Mouse (Mus musculus) CD4-positive helper T cell, adult 2 months (primary cell): ENCODE measurements around the gene Ndufa1.
"Not testable (repeated sequence)": the region's sequence is repeated elsewhere in the genome, so short reads cannot be mapped to it uniquely, and the experiment has no call there.

ENCODE experiments used
- DNase-seq: peaks from one replicate; pipeline ENCODE4 v3.0.0-alpha.2; 2012; ENCODE audit warnings: low read depth, missing footprints, low spot score

Gene Ndufa1

DNA sequence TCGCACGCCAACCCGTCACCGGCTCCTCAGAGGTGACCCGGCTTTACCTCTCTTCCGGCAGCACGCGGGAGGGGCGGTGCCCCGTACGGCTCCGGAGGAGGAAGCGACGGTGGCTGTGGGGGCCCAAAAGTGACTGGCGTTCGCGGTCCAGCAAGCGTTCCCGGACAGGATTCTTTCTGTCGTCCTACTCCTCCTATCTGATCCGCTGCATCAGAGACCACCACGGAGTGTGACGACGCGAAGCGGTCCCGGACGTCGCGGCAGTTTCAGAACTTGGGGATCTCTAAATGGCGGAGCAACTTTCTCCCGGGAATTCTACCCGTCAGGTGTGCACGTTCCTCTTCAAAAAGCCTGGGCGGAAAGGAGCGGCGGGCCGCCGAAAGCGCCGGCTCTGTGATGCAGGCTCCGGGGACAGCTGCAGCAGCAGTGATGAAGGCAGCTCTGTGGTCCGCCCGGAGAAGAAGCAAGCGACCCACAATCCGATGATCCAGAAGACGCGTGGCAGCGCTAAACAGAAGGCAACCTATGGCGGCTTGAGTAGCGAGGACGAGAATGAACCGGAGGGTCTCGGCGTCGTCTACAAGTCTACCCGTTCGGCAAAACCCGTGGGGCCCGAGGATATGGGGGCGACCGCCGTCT is at the start of gene Ndufa1, which contains the start of gene Rnf113a1:
Gene Ndufa1 (minus strand): TSS at position 59 of the 639 bp plus-strand sequence.
Gene Rnf113a1 (plus strand): TSS at position 141 of the 639 bp plus-strand sequence.
- DNase-seq = peak; percentile 86

- not testable (repeated sequence) for DNase-seq
Observed at GRCm38 (mm10) chrX:37222158-37222557, 31.2 kb upstream of the Ndufa1 start, which contains the start of gene Rhox1. Rhox1 (minus strand) TSS chrX:37222258.

- DNase-seq = no peak
Observed at GRCm38 (mm10) chrX:37210941-37211340, 20.0 kb upstream of the Ndufa1 start, which contains the start of gene Gm9. Gm9 (minus strand) TSS chrX:37211041.

DNA sequence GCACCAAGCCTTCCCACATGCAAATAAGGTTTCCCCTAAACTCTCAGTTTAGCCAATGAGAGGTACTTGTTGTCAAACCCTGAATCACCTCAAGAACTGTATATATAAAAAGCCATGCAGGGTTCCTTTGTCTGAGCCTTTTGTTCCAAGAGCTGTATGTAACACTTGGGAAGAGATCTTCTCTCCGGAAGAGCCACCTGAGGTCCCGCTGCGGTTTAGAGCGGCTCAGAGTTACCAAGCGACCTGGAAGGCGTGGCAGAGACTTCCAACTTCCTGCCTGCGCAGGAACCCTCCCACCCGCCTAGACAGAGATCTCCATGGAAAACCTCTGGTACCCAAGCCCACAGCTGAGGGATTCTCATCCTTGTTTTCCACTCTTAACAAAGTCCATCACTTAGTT is 7.7 kb upstream of the Ndufa1 start:
- no peak for DNase-seq

DNA sequence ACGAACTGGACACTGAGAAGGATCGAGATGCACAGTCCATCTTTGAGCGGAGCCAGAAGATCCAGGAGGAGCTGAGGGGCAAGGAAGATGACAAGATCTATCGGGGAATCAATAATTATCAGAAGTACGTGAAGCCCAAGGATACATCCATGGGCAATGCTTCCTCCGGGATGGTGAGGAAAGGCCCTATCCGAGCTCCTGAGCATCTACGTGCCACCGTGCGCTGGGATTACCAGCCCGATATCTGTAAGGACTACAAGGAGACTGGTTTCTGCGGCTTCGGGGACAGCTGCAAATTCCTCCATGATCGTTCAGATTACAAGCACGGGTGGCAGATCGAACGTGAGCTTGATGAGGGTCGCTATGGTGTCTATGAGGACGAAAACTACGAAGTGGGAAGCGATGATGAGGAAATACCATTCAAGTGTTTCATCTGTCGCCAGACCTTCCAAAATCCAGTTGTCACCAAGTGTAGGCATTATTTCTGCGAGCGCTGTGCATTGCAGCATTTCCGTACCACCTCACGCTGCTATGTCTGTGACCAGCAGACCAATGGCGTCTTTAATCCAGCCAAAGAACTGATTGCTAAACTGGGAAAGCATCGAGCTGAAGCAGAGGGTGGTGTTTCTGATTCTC is 899 bp upstream of the Ndufa1 start:
- DNase-seq = no peak

DNA sequence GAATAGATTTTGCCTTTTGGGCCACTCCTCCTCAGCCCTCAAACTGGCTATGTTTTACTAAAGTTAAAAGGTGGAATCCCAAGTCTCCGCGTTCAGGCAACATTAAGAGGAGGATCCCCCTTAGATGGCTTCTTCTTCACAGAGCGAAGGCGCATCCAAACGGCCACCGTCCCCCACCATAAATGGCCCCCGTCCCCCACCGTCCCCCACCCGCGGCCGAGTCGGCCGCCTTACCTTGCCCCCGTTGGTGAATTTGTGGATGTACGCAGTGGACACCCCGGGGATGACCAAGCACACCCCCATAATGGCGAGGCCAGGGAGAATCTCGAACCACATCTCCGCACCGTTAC is 233 bp downstream of the Ndufa1 start:
- no peak for DNase-seq

DNA sequence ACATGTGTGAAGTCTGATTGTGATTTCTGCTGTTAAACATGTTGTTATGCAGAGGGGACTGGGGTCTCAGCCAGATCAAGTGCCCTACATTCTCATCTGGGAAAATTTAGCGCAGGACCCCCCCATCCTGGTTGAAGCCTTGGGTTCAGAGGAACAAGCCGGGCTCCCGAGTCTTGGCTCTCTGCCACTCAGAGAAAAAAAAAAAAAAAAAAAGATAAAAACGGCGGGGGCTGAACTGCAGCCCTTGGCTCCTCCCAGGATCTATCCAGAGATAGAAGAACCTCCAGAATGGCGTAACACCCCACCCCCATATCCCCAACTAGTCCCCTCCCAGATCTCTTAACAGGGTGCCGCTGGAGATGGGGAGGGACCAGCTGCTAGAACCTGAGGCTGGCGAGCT is 6.6 kb downstream of the Ndufa1 start:
- not testable (repeated sequence) for DNase-seq

DNA sequence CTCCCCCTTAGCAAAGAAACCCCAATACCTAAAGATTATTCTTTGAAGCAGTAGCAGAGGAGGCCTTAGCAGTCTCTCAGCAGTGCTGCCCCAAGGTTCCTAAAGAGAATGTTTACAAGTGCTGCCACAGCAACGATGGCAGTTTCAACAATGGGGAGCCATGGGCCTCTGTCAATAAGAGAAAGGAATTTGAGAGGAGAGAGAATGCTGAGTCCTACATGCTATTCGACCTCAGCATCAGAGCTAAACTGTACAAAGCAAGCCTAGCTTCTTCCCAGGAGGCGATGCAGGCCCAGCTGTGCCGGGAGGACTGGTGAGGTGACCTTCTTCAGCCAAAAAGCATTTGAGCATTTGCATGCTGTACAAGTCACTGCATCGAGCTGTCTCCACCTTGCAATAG is 22.2 kb downstream of the Ndufa1 start, which contains the start of gene Akap14:
Gene Akap14 (minus strand): TSS at position 101 of the 400 bp plus-strand sequence.
- DNase-seq = no peak

GRCm38 (mm10) chrX:37167085-37167484 is 23.9 kb downstream of the Ndufa1 start:
- DNase-seq = peak; percentile 59

DNA sequence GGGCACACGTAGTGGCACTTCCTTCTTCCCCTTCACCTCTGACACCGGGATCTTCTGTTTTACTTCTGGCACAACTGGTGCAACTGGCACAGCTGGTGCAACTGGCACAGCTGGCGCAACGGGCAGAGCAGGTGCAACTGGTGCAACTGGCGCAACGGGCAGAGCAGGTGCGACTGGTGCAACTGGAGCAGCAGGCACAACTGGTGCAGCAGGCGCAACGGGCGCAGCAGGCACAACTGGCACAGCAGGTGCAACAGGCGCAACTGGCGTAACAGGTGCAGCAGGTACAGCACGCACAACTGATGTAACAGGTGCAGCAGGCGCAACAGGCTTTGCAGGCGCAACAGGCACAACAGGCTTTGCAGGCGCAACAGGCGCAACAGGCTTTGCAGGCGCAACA is 27.8 kb downstream of the Ndufa1 start:
- DNase-seq = no peak

DNA sequence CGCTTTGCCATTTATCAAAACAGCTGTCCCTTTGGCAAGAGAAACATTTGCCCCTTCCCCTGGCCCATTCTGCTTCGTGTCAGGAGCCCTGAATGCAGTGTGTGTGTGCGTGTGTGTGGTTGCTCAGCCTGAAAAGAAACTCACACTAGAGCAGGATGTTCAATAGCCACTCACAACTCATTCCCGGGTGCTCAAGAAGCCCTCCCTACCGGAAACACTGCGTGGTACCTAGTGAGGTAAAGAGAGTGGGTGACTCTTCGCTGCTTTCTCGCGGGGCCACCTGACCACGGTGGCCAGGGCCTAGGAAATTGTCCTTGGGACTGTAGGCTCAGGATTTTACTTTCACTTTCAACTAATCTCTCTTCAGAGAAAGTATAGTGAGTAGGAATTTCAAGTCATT is 29.8 kb downstream of the Ndufa1 start:
- DNase-seq = peak; percentile 19

GRCm38 (mm10) chrX:37157839-37158238 is 33.1 kb downstream of the Ndufa1 start:
- DNase-seq = peak; percentile 14

DNA sequence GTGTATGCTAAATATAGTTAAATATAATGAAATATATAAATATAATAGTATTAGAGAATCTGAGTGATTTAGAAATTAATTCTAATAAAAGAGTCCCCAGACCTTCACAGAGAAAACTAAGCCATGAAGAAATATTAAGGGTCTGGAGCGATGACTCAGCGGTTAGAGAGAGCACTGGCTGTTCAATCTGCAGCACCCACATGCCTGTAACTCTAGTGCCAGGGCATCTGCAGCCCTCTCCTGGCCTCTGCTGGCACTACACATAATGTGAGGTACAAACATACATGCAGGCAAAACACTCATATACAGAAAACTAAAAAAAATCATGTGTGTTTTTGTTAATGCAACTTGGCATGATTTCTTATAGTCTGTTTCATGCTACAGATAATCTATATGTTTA is 46.0 kb downstream of the Ndufa1 start:
- peak; percentile 45 for DNase-seq

DNA sequence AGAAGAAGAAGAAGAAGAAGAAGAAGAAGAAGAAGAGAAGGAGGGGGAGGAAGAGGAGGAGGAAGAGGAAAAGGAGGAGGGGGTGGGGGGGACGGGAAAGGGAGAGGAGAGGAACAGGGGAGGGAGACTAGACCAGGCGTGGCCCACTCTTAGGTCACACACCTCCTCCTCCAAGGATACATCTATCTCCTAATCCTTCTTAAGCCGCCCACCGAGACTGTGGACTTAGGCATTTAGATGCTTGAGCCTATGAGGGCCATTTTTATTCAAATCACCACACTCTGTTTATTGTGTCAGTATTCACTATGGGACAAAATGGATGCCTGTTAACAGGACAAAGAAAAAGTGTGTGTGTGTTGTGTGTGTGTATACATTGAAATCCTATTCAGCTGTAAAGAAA is 46.5 kb downstream of the Ndufa1 start:
- DNase-seq = not testable (repeated sequence)

DNA sequence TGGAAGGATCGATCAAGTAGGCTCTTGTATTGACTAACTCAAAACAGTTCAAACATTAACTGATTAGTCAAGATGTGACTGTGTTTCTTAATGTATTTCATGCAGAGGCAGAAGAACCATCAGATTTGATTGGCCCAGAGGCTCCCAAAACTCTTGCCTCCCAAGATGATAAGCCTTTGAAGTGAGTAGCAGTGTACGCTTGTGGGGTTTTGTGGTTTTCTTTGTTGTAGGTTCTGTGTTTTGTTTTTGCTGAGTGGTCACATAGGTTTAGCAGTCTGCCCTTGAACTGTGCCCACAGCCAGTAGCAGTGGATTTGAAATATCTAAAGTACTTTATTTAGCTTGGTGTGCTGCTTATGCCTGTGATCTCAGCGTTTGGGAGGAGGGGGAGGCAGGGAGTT is 49.2 kb downstream of the Ndufa1 start:
- peak; percentile 68 for DNase-seq
